Mouse (Mus musculus): Measurements from ENCODE around the gene Katnal1.

Katnal1 gene

DNA sequence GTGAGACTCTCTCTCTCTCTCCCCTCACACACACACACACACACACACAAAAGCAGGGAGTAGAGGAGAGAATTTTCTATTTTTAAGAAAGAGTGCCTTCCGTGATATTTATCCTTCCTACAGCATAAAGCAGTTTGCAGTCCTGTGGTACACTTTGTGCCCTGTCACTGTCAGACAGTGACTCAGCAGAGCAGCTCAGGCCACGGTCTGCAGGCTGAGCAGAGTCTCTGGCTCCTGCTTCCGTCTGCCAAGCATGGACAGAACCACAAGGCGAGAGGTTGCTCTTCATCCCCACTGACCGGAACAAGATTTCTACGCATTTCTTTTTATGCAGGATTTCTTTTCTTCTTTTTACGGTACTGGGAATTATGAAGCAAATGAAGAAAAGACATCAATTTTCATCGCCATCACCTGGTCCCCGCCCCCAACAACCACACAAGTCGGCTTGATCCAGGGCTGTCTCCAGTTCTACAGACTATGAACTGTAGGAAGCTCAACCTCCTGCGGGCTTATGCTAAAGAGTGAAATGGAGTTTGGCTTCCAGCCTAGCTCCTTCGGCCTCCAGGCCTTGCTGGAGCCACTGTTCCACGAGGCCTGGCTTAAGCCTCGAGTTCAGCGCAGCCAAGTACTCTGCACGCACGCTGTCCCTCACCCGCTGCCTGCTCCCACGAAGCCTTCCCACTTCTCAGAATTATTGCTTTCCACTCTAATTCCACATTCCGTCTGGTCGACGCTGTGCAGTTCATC, 25.4 kb upstream of the Katnal1 start:
- DNase-seq, result no peak

DNA sequence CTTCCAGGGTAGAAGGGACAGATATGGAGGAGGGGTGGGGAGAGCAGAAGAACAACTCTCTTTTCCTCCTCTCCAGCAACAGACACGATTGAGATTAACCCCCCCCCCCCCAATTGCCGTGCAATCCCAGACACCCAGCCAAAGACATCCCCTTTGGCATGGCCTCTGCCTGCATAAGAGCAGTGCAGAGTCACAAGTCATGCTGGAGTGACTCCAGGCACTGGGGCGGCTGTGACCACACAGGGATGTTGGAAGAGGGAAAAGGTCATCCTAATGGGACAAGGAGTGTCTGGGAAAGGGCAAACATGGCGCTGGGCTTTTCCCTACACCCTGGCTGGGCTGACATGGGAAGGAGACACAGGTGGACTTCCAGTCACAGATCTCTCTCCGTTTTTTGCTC, 24.0 kb upstream of the Katnal1 start:
- no peak for DNase-seq

GRCm38 (mm10) chr5:148952419-148952818, 23.3 kb upstream of the Katnal1 start:
- no peak for DNase-seq

DNA sequence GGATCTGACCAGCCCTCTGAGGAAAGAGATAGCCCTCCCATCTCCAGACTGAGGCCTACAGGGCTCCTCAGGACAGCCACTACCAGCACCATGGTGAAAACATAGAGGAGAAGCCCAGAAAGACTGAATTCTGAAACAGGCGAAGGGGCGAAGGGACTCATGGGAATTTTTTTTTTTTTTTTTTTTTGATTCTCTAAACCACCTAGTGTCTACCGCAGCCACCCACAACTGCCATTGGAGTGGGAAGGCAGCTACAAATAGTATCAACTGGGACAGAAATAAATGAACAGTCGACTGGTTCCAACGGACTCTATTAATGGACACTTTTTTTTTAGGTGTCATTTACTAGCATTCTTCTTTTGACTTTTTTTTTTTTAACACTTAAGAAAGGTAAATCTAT, 22.2 kb upstream of the Katnal1 start:
- DNase-seq, result no peak

GRCm38 (mm10) chr5:148950064-148950463, 20.9 kb upstream of the Katnal1 start:
- no peak for DNase-seq

DNA sequence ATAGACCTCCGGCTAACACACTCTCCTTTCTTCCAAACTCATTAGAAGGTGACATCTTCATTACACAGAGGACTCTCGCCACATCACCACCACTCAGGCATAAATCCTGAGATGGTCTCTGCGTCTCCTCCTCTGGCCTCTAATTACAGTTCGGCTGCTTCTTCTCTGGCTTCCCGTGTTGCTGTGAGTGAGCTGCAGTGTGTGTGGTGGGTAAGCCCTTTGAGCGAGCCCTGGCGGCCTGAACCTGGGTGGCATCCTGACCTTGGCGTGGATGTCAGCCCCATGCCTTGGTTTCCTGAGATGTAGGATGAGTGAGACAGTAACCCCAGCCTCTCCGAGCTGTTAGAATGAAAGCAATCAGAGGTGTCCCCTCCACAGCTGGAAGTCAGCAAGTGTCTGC, 19.5 kb upstream of the Katnal1 start:
- no peak for DNase-seq

DNA sequence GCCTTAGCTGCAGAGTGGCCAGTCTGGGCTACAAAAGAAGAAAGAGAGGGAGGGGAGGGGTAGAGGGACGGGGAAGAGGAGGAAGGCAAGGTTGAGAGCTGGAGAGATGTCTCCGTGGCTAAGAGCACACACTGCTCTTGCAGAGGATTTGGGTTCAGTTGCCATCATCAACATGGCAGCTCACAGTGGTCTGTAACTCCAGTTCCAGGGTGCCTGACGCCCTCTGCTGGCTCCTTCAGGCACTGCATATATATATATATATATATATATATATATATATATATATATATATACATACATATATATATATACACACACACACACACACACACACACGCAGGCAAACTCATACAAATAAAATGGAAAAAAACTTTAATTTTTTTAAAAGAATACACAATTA, 18.3 kb upstream of the Katnal1 start:
- DNase-seq, result no peak

DNA sequence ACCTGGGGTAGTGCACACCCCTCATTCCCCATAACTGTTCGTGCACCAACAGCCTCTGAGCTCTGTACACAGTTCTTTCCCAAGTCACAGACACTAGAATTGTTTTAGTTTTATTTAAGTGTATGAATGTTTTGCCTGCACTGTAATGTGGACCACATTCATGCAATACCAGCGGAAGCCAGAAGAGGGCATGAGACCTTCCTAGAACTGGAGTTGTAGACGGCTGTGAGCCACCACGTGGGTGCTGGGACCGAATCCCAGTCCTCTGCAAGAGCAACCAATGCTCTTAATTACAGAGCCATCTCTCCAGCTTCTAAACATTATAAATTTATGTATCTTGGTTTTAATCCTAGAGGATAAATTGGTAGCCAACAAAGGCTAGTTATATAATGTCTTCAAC, 17.7 kb upstream of the Katnal1 start:
- no peak for DNase-seq

DNA sequence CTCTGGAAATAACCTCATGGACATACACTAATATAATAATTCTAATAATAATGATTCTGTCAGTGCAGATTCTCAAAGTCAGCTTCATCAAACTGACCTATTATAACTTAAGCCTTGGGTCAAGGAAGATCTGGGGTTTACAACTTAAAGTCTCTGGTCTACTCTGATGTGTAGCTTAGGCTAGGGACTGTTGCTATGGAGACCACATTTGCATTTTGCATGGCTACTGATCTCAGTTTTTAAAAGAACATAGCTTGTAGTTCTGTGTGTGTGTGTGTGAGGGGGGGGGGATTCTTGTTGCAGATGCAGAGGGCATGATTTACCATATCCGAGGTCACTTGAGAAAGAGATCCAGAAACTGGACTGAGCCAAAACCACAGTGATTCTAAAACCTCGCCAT, 16.6 kb upstream of the Katnal1 start:
- DNase-seq, result no peak

GRCm38 (mm10) chr5:148944024-148944423, 14.9 kb upstream of the Katnal1 start:
- no peak for DNase-seq

- no peak for DNase-seq
Measured at GRCm38 (mm10) chr5:148943444-148943843, 14.3 kb upstream of the Katnal1 start.

DNA sequence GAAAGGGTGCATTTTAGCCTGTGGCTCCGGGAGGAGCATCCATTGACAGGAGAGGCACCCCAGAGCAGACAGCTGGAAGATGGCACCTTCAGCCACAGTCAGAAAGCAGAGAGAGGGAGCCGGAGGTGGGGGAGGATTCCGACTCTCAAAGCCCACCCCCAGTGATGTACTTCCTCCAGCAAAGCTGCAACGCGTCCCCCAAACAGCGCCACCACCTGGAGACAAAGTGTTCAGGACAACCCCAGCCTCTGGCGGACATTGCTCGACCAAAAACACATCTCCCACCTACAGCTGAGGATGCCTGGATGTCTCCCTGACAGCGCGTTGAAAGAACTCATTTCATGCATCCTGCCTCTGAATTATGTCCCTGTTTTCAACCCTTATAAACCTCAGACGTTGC, 13.8 kb upstream of the Katnal1 start:
- DNase-seq, result no peak

DNA sequence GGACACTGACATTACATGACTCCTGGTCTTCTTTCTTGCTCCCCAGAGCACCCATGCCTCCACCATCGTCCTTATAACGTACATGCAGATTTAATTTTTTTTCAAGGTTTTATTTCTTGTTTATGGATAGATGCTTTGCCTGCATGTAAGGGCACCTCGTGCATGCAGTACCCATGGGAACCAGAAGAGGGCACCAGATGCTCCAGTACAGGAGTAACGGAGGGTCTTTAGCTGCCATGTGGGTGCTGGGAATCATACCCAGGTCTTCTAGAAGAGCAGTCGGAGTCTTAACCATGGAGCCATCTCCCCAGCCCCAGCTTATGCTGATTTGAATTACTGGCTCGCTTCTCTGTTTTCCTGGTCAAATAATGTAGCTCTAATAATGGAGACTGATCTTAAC, 13.2 kb upstream of the Katnal1 start:
- DNase-seq, result no peak

DNA sequence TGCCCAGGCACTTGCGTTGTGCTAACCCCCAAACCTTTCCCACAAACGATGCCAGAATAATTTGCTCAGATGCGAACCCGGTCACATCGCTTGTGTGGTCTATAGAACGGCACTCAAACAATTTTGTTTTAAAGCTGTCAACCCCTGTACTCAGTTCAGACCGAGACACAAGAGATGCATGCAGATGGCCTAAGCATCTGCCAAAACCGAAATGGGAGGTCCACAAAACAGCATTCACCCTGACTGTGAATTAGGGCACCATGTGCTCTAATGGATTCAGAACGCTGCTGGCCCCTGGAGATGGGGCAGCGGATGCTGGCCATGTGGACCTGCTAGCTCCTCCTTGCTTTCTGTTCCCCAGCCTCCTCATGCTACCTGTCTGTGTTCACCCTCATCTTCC, 12.7 kb upstream of the Katnal1 start:
- no peak for DNase-seq

- no peak for DNase-seq
Measured at GRCm38 (mm10) chr5:148939948-148940382, 10.8 kb upstream of the Katnal1 start.

DNA sequence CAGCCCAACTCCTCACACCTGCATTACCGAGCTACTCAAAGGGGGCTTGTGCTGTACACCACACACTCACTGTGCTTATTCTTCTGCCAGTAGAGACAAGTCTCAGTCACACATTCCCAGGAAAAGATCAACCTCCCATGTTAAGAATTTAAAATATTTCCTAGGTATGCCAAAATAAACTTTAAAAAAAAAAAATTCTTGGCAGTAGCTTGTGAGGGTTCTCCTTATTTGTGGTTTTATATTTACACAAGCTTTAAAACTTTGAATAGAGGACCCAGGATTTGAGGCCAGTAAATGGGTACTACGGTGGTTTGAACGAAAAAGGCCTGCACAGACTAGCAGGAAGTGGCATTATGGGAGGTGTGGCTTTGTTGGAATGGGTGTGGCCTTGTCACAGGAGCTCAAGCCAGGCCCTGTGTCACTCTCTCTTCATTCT, 7.4 kb upstream of the Katnal1 start:
- no peak for DNase-seq

GRCm38 (mm10) chr5:148935871-148936270, 6.8 kb upstream of the Katnal1 start:
- no peak for DNase-seq

DNA sequence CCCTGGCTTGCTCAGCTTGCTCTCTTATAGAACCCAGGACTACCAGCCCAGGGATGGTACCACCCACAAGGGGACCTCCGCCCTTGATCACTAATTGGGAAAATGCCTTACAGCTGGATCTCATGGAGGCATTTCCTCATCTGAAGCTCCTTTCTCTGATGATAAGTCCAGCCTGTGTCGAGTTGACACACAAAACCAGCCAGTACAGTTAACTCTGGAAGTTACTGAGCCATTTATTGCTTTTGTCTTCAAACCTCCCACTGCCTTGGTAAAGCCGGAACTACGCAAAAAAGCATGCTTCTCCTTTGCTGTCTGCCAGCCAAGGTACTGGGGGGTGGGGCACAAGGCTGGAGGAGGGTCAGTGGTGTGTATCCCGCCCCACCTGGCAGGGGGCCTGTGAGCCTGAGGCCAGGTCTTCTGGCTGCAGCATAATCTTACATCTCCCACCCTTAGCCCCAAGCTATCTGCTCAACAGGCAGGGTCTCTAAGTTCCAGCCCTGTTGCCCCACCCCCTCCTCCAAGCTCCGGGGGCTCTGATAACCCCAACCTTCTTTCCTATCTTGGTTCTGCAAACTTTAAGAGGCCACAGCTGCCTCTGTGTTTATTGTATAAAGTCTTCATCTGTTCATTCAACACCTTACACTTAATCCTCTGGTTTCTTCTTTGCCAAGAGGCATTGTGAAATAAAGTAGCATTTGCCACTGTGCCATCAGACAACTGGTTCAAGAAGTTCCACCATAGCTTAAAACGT, 6.1 kb upstream of the Katnal1 start:
- DNase-seq, result no peak

DNA sequence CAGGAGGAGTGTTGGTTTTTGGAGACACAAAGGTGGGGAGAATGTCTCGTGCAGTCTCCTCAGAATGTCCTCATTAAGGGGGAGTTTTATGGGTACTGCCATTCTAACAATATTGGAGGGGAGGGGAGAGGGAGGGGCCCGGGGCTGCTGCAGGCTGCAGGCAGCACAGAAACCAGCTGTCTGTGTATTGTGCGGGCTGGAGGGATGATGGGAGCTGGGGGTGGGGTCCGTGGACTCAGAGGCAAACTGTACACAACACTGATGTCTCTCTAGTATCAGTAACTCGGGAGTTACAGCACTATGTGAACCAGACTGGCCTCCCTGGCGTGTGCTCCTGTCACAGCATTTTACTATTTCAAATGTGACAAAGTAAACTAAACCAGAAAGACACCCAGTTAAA, 5.3 kb upstream of the Katnal1 start:
- no peak for DNase-seq

- DNase-seq, result no peak
Measured at GRCm38 (mm10) chr5:148933767-148934166, 4.6 kb upstream of the Katnal1 start.

DNA sequence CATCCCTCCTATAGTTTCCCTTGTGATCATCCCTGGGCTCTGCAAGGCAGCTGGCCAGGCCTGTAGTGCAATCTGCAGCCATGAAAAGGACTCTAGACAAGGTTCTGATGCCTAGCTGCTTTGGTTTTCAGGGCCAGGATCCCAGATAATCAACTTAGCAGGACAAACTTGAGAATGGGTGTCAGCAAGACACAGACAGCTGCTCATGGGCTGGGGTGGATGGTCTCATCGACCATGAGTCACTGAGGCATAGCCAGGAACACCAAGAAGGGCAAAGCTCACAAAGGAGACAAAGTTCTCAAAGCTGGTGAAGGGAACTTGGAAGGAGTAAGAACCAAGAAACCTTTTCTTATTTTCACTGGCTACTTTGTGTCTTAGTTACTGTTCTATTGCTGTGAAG, 2.2 kb upstream of the Katnal1 start:
- DNase-seq, result no peak

DNA sequence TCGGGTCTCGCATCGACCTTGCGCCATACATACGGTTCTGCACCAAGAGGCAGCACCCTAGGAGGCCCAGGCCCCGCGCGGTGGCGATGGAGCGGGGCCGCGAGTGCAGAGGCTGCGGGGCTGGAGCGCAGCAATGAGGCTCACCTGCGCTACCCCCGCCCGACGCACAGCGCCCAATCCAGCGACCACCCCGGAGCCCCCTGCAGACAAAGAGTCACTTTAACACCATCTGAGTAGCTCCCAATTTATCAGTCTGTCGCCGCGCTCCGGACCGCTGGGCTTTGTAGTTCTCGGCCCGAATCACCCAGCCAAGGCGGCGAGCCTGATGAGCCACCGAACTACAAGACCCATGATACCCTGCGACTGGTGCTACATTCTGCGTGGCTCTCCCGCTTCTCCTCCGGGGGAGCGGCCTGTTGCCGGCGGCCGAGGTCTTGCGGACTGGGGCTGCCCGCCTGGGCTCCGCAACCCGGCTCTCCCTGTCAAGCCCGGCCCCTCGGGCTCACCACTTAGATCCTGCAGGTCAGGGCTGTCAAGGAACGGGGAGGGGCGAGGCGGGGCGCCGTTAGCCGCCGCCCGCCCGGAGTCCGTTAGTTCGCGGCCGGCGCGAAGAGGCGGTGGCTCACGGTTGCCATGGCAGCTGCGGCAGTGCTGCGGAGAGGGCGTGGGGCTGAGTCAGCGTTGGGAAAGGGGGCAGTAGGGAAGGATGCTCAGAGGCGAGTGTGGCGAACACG, 571 bp downstream of the Katnal1 start:
- DNase-seq, result peak; percentile 96

DNA sequence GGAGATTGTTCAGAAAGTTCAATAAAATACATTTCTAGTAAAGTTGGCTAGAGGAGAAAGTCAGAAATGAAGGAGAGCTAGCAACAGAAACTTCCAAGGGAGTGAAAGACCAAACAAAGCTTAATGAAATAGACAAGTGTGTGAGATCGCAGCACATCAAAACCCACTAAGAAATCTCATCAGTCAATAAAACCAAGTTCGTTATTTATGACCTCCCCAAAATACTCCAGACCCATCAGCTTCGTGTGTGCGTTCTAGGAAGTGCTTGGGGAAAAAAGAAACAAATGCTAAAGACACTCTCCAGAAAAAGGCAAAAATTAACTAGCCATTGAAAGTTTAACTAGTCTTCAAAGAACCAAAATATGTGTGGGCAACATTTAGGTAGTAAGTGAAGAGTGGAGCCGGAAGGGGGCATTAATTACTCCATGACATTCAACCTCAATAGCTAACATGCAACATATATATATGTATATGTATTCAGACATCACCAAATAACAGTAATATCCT, 1.4 kb downstream of the Katnal1 start:
- DNase-seq, result no peak

GRCm38 (mm10) chr5:148924586-148924985, 4.5 kb downstream of the Katnal1 start:
- DNase-seq, result no peak
